Mouse (Mus musculus): Measurements from ENCODE around the gene Macf1.
"Not testable (repeated sequence)": the region's sequence is repeated elsewhere in the genome, so short reads cannot be mapped to it uniquely, and the experiment has no call there.

Gene Macf1

GRCm38 (mm10) chr4:123322910-123323309 lies 361.2 kb downstream of the Macf1 start:
- DNase-seq (ENCODE audit: extremely low read depth, low read depth, low spot score), result not testable (repeated sequence)

- DNase-seq (ENCODE audit: extremely low read depth, low read depth, low spot score), result no peak
Observed at GRCm38 (mm10) chr4:123314497-123314896, 369.7 kb downstream of the Macf1 start.

- DNase-seq (ENCODE audit: extremely low read depth, low read depth, low spot score), result no peak
Observed at GRCm38 (mm10) chr4:123313010-123313409, 371.1 kb downstream of the Macf1 start.

- no peak for DNase-seq (ENCODE audit: extremely low read depth, low read depth, low spot score)
Observed at GRCm38 (mm10) chr4:123311845-123312244, 372.3 kb downstream of the Macf1 start.

- no peak for DNase-seq (ENCODE audit: extremely low read depth, low read depth, low spot score)
Observed at GRCm38 (mm10) chr4:123308292-123308691, 375.9 kb downstream of the Macf1 start.

- DNase-seq (ENCODE audit: extremely low read depth, low read depth, low spot score), result no peak
Observed at GRCm38 (mm10) chr4:123306999-123307398, 377.2 kb downstream of the Macf1 start.

GRCm38 (mm10) chr4:123305789-123306188 lies 378.4 kb downstream of the Macf1 start:
- no peak for DNase-seq (ENCODE audit: extremely low read depth, low read depth, low spot score)

Measured in fat pad, adult 2 months (tissue).